Mouse (Mus musculus) heart, embryonic 16.5 days (tissue): ENCODE results near the gene Usp20. TPM values are rescaled to one million over a fixed set of nuclear protein-coding genes. Genes with fewer than 3 reads are reported as not detected.

Experiments
- ATAC-seq: fragments of 200-750 bp; cut with Nextera tagmentation; replicated peaks from 2 replicates; pipeline ENCODE4 v1.8.0; 2017; ENCODE audit warnings: moderate number of reproducible peaks; ENCODE audit not compliant: insufficient read depth, low FRiP score; ENCODE audit errors: extremely low read depth
- H3K27ac ChIP-seq: fragments of 300-500 bp; sonication (generic); 2 replicates; pipeline ENCODE4 v1.5.1; 2014; ENCODE audit warnings: mild to moderate bottlenecking, low read length, control low read depth, moderate library complexity
- H3K27me3 ChIP-seq: fragments of 300-500 bp; sonication (generic); 2 replicates; pipeline ENCODE4 v1.6.1; 2014; ENCODE audit warnings: low read length, mixed read lengths; ENCODE audit not compliant: control insufficient read depth, insufficient read depth
- H3K36me3 ChIP-seq: fragments of 300-500 bp; sonication (generic); 2 replicates; pipeline ENCODE4 v1.6.1; 2014; ENCODE audit not compliant: control insufficient read depth, insufficient read depth
- H3K4me1 ChIP-seq: fragments of 300-500 bp; sonication (generic); 2 replicates; pipeline ENCODE4 v1.6.1; 2014; ENCODE audit warnings: low read length, mixed read lengths; ENCODE audit not compliant: control insufficient read depth, insufficient read depth
- H3K4me2 ChIP-seq: fragments of 300-500 bp; sonication (generic); 2 replicates; pipeline ENCODE4 v1.6.1; 2014; ENCODE audit warnings: low read depth, mild to moderate bottlenecking, control low read depth, low read length
- H3K4me3 ChIP-seq: fragments of 300-500 bp; sonication (generic); 2 replicates; pipeline ENCODE4 v1.5.1; 2014; ENCODE audit warnings: mild to moderate bottlenecking, control low read depth, low read length
- H3K9ac ChIP-seq: fragments of 300-500 bp; sonication (generic); 2 replicates; pipeline ENCODE4 v1.6.1; 2014; ENCODE audit warnings: low read length, control low read depth
- H3K9me3 ChIP-seq: fragments of 300-500 bp; sonication (generic); replicated peaks from 2 replicates; pipeline ENCODE4 v1.6.1; 2016; ENCODE audit warnings: low read length; ENCODE audit not compliant: control insufficient read depth
- WGBS: fragments of 180-500 bp; shearing (Covaris S2); extraction: QIAGEN DNeasy Blood & Tissue Kit; methylation state at CpG from one replicate; pipeline ENCODE4 v1.1.7; 2014; 5-methylcytosine and 5-hydroxymethylcytosine counted together
- polyA plus RNA-seq: library from polyadenylated mRNA; unstranded; fragments of >200 nt; fragmentation: Nextera tagmentation; extraction: Ambion mirVana; gene quantifications from 2 replicates; pipeline ENCODE4 v1.2.1, GENCODE M21; 2015

Gene Usp20
- polyA plus RNA-seq, 1 experiment from 2014 or later = 41.7 TPM

DNA sequence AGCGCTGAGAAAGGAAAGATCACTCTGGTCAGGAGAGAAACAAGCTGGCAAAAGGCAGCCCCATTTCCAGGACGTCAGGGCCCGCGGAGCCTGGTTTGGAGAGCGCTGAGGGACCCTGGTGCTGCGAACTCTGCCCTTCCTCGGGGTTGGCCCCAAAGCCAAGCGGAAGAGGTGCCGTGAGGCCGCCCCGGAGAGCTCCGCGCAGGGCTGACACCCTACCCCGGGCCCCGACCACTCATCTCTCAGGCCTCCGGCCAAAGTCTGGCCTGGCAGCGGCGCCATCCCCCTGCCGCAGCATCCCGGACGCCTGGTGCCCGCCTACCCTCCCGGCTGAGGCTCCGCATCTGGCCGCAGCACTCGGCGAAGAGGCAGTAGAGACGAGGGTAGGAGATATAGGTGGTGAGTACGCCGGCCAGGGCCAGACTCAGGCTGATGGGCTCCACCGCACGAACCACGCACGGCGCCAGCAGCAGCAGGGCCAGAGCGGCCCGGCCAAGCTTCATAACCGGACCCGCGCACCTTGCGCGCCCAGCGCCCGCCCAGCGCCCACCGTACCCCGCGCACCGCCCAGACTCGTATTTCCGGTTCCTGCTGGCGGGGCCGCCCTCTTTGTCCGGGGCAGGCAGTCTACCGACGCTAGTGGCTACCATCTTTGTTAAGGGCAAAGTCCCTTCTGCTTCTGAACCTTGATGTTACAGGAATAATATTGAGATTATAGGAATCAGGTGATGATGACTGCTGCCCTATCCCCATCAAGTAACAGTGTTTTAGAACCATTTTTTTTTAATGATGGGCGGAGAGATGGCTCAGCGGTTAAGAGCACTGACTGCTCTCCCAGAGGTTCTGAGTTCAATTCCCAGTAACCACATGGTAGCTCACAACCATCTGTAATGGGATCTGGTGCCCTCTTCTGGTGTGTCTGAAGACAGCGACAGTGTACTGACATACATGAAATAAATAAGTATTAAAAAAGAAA lies 14.4 kb upstream of the Usp20 start, which contains the start of gene Tor1a:
Gene Tor1a, minus strand, starts transcription at position 582 of the 976 bp plus-strand sequence.
- WGBS = 2% methylated on average over 59 of the region's 59 CpGs

GRCm38 (mm10) chr2:30983024-30983423 lies 945 bp downstream of the Usp20 start:
- Histone ChIP-seq H3K9me3 (no peaks in the 10 kb centered on the region), H3K4me3 (peak overlapping the region; percentile 89), H3K27me3 (no peaks in the 10 kb centered on the region), H3K27ac (no peak overlapping the region; the same call in 1 of the 2 replicates), H3K9ac (peak overlapping the region; percentile 78; the same call in 1 of the 2 replicates), H3K4me2 (peak overlapping the region; percentile 73), H3K4me1 (peaks cover 25% of the 10 kb centered on the region), H3K36me3 (peaks cover 11% of the 10 kb centered on the region)
- 51% methylated on average over 7 of the region's 7 CpGs for WGBS
- no peak for ATAC-seq

More for the DNA sequence above, 14.4 kb upstream of the Usp20 start, which contains the start of gene Tor1a:
- peak within 1 kb of the TSS; percentile 99 for H3K4me2 ChIP-seq
- H3K27me3 ChIP-seq = no peaks in the 10 kb centered on the region
- peaks cover 18% of the 10 kb centered on the region for H3K36me3 ChIP-seq
- peak within 1 kb of the TSS; percentile 88 for H3K4me3 ChIP-seq
- H3K9ac ChIP-seq = peak within 1 kb of the TSS; percentile 94
- no peaks in the 10 kb centered on the region for H3K9me3 ChIP-seq
- peaks cover 11% of the 10 kb centered on the region for H3K4me1 ChIP-seq
- ATAC-seq = peak; percentile 96
- peak within 1 kb of the TSS; percentile 71 for H3K27ac ChIP-seq

DNA sequence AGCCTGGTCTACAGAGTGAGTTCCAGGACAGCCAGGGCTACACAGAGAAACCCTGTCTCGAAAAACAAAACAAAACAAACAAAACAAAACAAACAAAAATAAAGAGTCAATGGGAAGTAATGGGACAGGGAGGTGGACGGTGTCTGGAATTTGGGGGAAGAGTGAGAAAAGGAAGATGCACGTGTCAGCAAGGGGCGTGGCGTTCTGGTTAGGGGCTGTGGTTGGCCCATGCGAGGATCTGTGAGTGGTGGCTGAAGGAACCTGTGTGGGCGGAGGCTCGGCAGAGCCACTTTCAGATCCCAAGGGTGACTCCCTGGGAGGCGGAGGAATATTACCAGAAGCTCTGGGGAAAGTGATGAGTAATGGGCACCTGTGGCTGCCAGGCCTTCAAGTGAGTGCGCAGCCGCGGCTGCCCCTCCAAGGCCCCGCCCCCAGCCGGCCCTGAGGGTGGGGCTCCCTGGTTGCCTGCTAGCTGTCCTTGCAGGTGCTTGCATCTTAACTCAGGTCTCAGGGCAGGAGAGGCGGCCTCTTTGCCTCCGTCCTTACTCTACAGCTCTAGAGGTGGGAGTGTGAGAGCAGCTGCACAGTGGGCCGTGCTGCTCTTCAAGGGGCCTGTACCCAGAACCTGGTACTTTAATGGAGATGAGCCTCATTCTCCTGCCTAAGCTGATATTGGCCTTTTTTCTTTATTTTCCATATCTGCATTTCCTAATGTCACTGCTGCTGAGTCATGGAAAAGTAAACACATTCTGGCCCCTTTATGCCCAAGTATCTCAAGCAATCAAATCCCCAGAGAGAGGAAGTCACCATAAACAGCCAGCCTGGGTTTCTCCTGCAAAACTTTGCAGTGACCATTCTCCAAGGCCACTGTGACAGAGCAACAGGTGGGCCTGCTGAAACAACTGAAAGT lies 3.3 kb downstream of the Usp20 start:
- peak overlapping the region; percentile 43; the same call in 1 of the 2 replicates for H3K9ac ChIP-seq

GRCm38 (mm10) chr2:30990221-30990620 lies 8.1 kb downstream of the Usp20 start:
- ATAC-seq = no peak
- WGBS = 71% methylated on average over 9 of the region's 9 CpGs

More for the DNA sequence above, 3.3 kb downstream of the Usp20 start:
- no peak overlapping the region for H3K4me3 ChIP-seq
- no peaks in the 10 kb centered on the region for H3K36me3 ChIP-seq
- WGBS = 28% methylated on average over 17 of the region's 17 CpGs
- ATAC-seq = no peak
- no peak overlapping the region for H3K27ac ChIP-seq
- H3K4me1 ChIP-seq = peaks cover 25% of the 10 kb centered on the region
- H3K27me3 ChIP-seq = no peaks in the 10 kb centered on the region
- H3K4me2 ChIP-seq = peak overlapping the region; percentile 22; the same call in 1 of the 2 replicates
- no peaks in the 10 kb centered on the region for H3K9me3 ChIP-seq

DNA sequence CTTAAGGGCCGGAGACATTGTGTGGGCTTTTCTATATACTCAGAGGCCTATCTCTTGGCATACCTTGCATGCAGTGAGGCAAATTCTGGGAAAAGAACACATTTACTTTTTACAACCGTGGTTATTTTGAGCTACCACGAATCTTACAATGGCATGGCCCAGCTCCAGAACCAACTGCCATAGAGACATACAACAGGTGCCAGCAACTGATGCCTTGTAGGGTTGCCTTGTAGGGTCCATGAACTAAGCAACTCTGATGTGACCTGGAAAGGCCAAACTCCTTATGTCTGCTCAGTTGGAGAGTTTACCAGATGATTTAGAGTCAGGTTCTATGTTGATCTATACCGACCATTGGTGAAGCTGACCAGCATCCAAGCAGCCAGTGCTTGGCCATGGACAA lies 12.8 kb downstream of the Usp20 start:
- Histone ChIP-seq H3K9me3 (no peaks in the 10 kb centered on the region), H3K4me2 (peak overlapping the region; percentile 65; the same call in 1 of the 2 replicates), H3K27me3 (no peaks in the 10 kb centered on the region), H3K36me3 (peaks cover under 1% of the 10 kb centered on the region; the same call in 1 of the 2 replicates), H3K27ac (peak overlapping the region; percentile 93), H3K9ac (no peak overlapping the region), H3K4me3 (no peak overlapping the region), H3K4me1 (peaks cover 17% of the 10 kb centered on the region)
- 78% methylated on average over 4 of the region's 4 CpGs for WGBS
- ATAC-seq = no peak

More at GRCm38 (mm10) chr2:30990221-30990620, 8.1 kb downstream of the Usp20 start:
- Histone ChIP-seq H3K36me3 (no peaks in the 10 kb centered on the region), H3K9me3 (no peaks in the 10 kb centered on the region), H3K4me2 (no peak overlapping the region), H3K27me3 (no peaks in the 10 kb centered on the region), H3K4me1 (peaks cover 17% of the 10 kb centered on the region), H3K9ac (no peak overlapping the region), H3K4me3 (no peak overlapping the region), H3K27ac (no peak overlapping the region)

DNA sequence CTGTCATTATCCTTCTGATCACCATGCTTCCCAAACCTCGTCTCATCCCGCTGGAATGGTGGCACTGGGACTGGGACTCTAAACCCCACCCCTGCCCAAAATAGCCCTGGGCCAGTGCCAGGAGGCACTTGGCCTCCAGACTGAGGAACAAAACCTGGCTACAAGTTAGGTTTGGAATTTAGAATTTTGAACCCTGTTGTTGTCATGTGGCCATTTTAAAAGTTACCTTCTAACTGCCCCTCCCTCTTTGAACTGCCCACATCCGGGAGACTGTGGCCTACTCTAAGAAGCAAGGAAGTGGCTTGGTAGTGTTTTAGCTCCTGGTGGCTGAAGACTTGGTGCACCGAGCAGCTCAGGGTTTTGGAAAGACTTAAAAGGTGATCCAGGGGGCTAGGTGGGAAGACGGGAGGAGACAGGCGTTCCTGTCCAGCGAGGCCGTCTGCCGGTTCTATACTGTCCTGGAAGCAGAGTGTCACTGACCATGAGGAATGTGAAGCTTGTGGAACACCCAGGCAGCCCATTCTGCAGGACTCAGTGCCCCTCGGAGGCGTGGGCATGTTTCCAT lies 13.4 kb downstream of the Usp20 start:
- H3K4me1 ChIP-seq = peaks cover 17% of the 10 kb centered on the region
- H3K4me3 ChIP-seq = peak overlapping the region; percentile 57
- 35% methylated on average over 11 of the region's 11 CpGs for WGBS
- H3K4me2 ChIP-seq = peak overlapping the region; percentile 65
- H3K9ac ChIP-seq = peak overlapping the region; percentile 73
- no peaks in the 10 kb centered on the region for H3K9me3 ChIP-seq
- no peaks in the 10 kb centered on the region for H3K27me3 ChIP-seq
- peaks cover 6% of the 10 kb centered on the region for H3K36me3 ChIP-seq
- peak overlapping the region; percentile 93 for H3K27ac ChIP-seq
- ATAC-seq = peak; percentile 62

- no peak for ATAC-seq
- Histone ChIP-seq H3K9ac (peak overlapping the region; percentile 49; the same call in 1 of the 2 replicates), H3K27ac (no peak overlapping the region), H3K36me3 (peaks cover 12% of the 10 kb centered on the region), H3K4me2 (peak overlapping the region; percentile 32), H3K4me1 (peaks cover 17% of the 10 kb centered on the region), H3K9me3 (no peaks in the 10 kb centered on the region), H3K27me3 (no peaks in the 10 kb centered on the region), H3K4me3 (no peak overlapping the region)
- 78% methylated on average over 7 of the region's 8 CpGs for WGBS
Observed at GRCm38 (mm10) chr2:30998443-30999260, 16.6 kb downstream of the Usp20 start.

GRCm38 (mm10) chr2:31002857-31003256 lies 20.8 kb downstream of the Usp20 start:
- H3K4me3 ChIP-seq = no peak overlapping the region
- ATAC-seq = no peak
- peaks cover 22% of the 10 kb centered on the region for H3K36me3 ChIP-seq

More at GRCm38 (mm10) chr2:31002857-31003256, 20.8 kb downstream of the Usp20 start:
- no peak overlapping the region for H3K9ac ChIP-seq
- no peak overlapping the region for H3K27ac ChIP-seq
- H3K4me2 ChIP-seq = no peak overlapping the region
- H3K27me3 ChIP-seq = no peaks in the 10 kb centered on the region
- no peaks in the 10 kb centered on the region for H3K9me3 ChIP-seq
- WGBS = 86% methylated on average over 10 of the region's 10 CpGs
- peaks cover 31% of the 10 kb centered on the region for H3K4me1 ChIP-seq
